Mouse (Mus musculus) WW6 (cell line): Measurements from ENCODE around the gene Anapc15-ps.

Source experiments
- DNase-seq: peaks from one replicate; pipeline ENCODE4 v3.0.0-alpha.2; 2013; ENCODE audit warnings: low read depth, low spot score

Anapc15-ps gene

DNA sequence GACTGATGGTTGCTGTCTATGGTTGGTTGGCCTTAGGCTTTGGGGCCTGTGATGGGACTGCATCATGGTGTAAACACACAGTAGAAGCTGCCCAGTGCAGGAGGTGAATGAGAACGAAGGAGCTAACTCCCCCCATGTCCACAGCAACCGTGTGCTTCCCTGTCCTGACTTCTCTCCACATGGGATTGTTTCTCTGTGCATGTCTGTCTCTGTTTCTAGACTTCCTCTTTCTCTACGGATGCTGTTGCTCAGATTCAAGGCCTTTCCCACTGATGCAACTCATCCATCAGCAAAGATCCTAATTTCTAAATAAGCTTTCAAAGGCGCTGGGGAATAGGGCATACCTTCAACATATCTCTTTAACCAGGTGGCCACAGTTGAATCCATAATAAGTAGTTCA, 3.4 kb downstream of the Anapc15-ps start:
- no peak for DNase-seq

DNA sequence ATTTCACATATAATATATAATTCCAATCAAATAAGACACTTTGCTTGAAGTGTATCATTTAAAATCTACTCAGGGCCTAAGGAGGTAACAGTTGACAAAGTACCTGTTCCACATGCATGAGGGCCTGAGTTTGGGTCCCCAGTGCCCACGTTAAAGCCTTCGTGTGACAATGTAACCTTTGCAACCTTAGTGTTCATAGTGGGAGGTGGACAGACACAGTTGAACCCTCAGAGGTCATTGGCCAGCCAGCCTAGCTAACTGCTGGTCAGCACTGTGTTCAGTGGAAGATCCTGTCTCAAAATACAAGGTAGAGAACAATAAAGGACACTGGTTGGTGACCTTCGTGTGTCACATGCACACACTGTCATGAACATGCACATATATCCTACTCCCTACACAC, 4.2 kb downstream of the Anapc15-ps start:
- DNase-seq: no peak

DNA sequence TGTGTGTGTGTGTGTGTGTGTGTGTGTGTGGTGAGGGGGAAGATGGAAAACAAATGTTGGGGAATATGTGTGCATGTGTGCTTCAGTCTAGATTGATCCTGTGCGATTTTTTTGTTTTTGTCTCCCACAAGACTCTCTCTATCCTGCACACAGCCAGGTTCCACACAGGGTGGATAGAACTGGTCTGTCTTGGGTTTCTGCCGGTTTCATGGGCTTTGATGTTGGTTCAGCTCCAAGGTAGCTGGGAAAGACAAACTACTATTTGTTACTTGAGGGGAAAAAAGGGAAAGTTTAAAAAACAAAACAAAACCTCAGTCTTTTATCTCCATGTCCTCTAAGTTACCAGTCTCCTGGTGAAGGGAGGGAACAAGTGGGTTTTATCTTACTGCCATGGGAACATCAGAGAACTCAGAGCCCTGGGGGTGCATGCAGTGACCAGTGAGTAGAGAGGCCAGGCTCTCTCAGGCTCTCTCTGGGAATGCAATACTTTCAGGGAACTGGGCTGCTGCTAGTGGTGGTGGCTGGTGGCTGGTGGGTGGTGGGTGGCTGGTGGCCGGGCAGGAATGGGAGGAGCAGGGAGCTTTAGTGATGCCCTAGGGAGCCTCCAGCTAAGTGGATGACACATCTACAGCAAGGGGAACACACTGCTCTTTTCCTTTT, 5.8 kb downstream of the Anapc15-ps start:
- DNase-seq: no peak

DNA sequence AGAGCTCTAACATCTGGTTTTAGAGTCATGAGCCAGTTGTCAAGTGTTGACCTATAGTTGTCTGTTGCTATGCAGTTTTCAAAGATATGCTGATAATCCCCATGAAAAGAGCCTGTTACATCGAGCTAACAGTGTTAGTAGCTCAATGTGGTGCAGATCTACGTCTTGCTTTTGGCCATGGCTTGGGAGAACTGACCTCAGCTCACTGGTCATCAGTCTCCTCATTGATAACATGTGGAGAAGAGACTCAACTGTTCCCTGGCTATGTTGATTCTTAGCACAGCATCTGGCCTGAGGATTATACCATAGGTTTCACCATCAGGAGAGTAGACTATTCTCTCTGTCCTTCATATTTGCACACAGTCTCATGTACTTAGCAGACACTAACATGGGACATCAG, 6.5 kb downstream of the Anapc15-ps start:
- no peak for DNase-seq

DNA sequence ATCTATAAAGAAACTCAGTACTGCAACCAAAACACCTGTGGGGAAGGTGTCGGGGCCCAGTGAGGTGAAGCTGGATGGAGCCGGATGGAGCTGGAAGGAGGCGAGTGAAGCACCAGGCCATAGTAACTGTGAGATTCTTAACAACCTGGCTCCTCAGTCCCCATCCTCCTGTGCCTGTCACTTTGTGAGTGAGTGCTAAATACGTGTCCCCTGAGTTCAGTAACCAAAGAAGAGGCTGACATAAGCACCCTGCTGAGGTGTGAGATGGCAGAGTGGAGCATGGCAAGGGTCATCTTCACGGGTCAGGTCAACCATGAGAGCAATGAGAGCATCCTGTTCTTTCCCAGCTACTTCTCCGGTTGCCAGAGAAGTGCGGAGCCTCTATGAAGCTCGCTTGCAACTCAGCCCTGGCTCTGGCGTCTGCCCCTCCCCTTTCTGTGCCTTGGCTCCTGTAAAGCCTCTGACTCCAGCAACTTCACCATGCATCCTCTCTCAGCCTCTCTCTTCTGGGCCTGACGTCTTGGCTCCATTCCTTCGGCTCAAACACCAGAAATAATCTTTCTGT, 7.7 kb downstream of the Anapc15-ps start:
- DNase-seq: no peak

DNA sequence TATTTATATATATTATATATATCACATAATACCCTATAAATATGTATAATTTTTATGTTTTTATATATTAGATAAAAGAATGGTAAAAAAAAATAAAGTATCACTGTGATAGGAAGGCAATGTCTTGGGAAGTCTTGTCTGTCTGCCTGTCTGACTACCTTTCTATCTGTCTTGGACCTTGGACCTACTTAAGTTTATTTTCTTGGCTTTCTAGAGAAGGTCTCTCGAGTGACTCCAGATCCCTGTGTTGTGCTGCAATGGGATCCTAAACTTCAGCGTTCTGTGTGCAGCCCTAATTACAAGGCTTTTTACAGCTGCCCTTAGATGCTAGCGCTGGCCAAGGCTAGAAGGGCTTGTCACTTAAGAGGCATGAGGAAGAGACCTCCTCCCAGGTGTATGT, 8.6 kb downstream of the Anapc15-ps start:
- DNase-seq: no peak

DNA sequence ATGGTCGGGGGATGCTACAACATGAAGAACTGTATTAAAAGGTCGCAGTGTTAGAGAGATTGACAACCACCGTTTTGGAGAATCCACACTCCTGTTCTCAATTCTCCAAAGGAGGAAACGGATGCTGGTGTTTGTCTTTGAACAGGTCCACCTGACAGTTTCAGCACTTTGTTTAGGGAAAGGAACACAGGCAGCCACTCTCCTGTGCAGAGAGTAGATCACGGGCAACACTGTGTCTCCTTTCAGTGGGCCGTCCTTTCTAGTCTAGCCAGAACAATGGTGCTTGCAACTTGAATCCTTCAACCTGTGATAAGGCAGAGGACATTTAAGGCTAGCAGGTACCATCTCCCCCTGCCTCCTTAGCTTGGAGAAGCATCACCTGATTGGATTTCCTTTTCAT, 12.9 kb downstream of the Anapc15-ps start:
- DNase-seq: no peak

DNA sequence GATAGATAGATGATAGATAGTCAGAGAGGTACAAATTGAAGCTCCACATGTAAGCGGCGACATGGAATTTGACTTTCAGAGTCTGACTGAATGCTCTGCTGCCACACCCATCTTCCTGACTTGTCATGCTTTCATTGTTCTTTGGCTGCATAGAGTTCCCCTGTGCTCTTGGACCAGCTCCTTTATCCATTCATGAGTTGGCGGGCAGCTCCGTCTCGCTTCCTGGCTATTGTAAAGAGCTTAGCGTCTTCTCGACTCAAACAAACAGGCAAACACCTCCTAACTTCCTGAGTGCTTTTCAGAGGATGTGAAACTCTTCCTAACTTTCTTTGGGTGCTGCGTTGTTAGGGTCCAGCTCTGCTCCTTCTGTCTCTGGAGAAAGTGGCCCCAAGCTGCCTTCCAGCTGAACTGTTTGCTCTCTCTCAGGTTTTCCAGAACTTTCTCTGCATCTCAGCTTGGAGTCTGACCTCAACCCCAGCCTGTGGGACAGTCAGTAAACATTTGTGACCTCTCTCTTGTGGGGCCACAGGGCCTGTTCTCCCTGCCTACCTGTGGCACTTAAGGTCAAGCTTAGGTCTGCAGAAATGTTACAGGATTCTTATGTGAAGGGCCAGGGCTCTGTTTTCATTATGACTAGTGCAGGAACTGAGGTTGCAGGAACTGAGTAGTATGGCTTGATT, 13.6 kb downstream of the Anapc15-ps start:
- no peak for DNase-seq

DNA sequence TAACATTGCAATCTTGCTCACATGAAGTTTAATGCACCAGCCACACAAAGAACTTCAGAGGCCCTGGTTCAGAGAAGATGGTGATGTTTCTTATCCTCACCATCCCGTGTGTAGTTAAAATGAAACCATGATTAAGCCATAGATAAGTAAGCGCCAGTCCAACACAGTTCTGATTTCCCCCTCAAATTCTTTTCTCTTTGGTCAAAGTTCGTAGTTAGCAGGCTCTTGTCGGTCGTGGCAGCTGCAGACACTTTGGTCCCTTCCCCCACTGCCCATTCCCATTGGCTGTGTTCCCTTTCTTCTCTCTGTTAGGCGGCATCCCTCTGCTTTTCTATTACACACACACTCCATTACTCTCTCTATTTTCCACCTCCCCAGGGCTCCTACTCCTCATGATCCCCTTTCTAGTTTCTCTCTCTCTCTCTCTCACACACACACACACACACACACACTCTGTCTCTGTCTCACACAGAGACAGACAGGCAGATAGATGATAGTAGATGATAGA, 14.4 kb downstream of the Anapc15-ps start:
- DNase-seq: no peak

DNA sequence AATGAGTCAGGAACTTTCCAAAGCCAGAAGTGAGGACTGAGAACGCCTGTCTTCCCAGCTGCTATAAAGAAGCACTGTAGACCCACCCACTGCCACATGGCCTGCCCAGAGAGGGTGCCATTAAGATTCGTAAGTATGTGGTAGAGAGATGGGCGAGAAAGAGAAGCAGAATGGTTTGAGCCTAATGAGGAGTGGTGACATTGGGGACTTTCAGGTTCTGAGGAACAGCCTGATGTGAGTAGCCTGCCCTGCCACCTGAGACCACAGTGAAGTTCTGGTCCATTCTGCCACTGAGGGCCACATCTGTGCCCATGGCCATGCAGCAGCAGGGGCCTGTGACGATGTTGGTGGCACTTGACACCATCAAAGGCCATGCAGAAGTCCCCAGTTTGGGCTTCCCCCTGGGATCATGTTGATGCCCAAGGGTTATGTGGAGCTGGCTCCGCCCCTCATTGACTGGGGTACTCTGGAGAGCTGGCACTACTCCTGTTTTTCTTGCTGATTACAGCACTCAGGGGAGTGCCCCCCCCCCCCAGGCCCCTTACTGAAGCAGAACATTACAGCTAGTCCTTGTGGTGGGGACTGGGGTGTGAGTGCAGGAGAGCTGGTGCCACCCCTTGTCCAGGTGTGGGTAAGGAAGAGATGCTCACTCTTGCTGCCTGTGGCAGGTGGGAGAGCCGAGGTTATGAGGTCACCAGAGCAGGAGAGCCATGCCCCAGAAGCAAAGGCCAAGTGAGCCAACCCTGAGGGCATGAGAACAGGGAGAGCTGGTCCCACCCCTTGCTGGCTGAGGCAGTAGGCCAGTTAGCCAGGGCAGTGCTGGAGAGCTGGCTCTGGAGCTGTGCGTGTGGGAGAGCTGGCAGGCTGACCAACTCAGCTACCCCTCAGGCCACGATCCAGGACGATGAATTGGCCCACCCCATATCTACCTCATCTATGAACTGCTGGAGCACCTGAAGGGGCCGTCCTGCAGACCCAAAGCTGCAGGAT, 16.7 kb downstream of the Anapc15-ps start:
- no peak for DNase-seq

DNA sequence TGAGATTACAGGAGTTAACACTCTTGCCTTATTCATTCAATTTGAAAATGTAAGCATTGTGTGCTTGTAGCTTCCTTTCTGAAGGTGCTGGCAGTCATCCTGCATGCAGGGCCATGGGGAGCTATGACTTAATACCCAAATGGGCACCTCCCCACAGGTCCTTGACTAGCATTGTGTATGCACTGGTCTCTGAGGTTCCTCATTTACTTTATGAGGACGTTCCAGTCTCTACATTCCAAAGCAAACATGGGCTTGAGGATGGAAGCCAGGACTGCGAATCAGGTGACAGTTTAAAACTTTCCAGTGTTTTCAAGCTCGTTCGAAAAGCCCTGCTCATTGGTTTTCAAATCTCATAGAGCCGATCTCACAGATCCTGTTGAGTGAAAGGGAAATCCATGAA, 21.1 kb downstream of the Anapc15-ps start:
- no peak for DNase-seq

DNA sequence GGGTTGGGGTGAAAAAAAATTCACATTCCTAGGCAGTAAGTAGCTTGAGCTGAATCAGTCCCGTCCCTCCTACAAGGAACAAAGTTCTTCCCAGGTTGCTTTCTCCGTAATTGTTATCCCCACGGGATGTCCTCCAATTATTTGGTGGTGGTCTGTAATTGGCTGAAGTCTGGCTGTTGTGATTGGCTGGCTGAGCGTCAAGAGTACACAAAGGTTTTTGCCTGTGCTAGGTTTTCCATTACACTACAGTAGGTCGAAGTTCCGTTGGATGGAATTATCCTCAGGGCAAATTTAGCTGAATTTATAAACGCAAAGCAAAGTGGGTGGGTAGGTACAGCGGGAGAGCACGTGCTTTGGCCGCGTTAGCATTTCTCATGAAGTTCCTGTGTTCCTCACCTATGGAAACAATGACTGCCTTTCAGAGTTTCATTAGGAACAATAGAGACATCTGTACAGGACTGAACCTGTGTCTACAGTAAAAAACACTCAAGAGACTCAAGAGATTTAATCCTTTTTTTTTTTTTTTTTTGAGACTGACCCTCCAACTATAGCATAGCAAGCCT, 24.8 kb downstream of the Anapc15-ps start:
- DNase-seq: no peak

DNA sequence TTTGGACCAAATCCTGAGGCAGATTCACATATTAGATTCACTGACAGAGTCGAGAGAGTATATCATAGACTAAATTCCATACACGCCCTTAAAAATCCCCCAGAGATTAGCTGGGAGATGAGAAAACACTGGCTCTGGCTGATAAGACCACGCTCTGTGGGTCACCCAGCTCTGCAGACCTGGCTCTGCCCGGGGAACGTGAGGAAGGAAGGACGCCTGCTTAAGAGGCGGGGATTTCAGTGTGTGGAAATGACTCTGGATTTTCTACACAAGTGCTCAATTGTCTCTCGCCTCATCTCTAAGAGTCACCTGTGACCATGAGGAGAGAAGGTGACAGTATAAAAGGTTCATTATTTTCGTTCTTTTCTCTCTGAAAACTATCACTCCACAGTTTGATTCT, 26.1 kb downstream of the Anapc15-ps start:
- no peak for DNase-seq

DNA sequence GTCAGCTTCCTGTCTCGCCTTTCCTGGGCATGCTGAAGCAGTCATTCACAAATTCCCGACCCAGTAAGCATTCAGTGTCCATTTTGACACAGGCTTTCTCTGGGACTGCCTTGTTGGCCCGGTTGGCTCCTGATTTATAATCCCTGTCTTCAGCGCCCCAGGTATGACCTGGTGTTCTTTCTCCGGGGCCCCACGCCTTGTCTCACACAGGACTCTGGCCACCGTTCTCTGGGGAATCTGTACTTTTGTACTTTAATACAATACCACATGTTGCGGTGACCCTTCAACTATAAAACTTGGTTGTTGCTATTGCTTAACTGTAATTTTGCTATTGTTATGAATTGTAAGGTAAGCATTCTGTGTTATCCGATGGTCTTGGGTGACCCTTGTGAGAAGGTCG, 26.7 kb downstream of the Anapc15-ps start:
- DNase-seq: no peak

DNA sequence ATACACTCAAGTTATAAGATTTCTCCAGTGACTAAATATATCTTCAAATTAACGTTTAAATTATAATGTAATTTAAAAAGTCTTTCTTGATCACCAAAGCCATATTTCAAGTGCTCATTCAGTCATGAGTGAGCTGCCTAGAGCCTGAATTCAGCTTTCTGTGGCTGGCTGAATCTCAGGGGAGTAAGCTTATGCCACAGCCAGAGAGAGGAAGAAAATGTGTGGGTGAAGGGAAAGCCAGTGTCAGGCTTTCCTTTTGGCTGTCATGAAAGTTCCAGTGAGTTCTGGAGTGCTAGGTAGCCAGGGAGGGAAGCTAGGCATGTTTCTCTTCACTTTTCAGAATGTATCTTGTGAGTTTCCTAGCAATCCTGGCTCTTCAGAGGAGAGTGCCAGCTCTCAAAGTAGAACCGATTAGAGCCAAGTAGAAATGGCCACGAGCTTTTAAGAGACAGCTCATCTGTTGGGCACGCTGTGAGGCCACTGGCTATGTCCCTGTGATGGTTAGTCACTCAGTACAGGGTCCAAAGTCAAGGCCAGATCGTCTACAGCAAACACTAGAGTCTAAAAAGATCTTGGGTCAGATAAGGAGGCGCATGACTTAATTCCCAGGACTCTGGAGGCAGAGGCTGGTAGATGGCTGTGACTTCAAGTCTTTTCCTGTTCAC, 29.4 kb downstream of the Anapc15-ps start:
- DNase-seq: no peak

DNA sequence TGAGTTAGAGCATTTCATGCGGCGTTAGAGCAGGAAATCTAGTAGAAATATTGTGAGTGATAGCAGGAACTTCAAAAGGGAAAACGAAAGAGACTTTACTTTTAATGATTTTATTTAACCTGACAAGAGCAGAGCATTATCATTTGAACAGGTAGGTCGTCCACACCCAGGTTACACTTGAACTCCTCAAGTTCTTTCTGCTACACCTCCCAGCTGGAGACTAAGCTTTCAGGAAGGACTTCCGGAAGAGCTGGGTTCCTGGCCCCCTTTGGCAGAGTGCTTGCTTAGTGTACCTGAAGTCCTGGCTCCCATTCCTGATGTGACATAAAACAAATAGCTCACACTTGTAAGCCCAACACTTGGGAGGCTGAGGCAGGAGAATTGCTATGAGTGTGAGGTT, 30.2 kb downstream of the Anapc15-ps start:
- DNase-seq: peak; percentile 47

DNA sequence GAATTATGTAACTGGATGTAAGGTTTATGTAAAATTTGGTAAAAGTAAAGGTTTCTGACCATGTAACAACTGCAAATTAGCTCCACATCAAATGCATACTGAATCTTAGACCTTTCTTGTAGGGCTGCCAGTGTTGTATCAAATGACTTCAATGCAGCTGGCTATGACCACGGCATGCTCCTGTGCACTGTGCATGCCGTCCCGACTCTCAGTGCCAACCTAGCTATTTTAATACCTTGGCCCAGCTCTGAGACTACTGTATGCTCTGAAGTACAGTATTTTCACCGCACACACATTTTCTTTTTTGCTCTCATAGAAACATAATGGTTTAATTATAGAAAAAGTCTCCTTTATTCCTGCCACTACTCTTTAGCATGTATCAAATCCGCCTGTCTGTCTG, 31.9 kb downstream of the Anapc15-ps start:
- DNase-seq: no peak

DNA sequence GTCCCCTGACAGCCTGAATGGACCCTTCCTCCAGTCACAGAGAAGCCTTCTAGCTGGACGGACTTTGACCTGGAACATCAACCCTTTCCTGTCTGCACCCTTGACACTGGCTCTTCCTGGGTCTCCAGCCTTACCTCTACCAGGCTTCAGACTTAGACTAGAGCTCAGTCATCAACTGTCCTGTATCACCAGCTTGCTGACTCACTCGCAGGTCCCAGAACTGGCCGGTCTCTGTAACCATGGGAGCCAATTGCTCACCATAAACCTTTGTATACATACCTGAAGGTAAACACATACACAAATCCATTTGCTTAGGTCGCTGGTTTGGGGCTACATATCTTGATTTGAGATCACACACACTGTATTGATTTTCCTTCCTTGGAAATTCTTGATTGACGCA, 33.8 kb downstream of the Anapc15-ps start:
- no peak for DNase-seq

DNA sequence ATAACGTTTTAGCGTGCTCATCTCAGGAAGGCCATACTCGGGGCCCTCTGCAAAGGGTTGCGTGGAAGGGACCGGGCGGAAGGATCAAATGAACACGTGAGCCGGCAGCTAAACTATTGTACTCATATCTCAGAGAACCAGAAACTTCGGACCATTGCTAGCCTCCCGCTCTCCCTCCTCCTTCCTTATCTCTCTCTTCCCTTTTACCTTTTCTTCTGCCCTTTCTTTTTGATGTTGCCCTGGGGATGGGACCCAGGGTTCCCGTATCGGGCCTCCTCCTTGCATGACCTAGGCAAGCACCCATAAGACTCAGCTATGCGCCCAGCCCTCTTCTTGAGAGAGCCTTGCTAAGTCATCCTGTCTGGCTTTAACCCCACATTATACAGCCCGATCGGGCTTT, 38.5 kb downstream of the Anapc15-ps start:
- DNase-seq: no peak

DNA sequence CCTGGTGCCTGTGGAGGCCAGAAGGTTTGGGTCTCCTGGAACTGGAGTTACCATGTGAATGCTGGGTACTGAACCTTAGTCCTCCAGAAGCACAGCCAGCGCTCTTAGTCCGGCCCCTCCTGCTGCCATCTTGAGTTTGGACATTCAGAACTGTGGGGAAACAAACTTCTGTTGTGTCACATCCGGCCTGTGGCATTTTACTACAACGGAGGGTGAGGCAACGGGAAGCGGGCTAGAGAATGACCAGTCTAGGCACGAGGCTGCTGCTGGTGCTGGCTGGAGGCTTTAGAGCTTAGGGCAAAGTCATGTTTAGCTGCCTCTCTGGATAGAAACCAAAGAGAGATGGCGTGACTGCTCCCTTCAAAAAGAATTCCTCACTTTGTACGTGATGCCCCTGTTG, 39.0 kb downstream of the Anapc15-ps start:
- DNase-seq: no peak

DNA sequence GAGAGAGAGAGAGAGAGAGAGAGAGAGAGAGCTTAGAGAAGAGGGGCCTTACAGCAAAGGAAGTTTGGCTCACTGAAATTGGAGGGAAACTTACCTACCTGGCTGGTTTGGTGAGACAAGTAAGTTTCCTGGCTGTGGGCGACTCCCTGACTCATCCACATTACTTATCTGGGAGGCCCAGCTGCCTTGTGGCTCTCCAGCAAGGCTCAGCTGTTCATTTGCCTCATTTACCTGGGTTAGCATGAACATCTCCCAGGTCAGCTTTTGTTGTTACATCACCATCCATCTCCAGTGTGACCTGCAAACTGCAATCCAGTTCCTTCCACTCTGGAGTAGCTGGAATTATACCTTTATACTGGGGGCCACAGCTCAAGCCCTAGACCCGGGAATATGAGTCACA, 41.7 kb downstream of the Anapc15-ps start:
- DNase-seq: no peak
